Mouse (Mus musculus): Measurements from ENCODE around the gene Pawr. TPM values are rescaled to one million over a fixed set of nuclear protein-coding genes. Genes with fewer than 3 reads are reported as not detected.

The Pawr gene
- polyA plus RNA-seq, 1 experiment from 2014 or later, result 12.9 TPM

DNA sequence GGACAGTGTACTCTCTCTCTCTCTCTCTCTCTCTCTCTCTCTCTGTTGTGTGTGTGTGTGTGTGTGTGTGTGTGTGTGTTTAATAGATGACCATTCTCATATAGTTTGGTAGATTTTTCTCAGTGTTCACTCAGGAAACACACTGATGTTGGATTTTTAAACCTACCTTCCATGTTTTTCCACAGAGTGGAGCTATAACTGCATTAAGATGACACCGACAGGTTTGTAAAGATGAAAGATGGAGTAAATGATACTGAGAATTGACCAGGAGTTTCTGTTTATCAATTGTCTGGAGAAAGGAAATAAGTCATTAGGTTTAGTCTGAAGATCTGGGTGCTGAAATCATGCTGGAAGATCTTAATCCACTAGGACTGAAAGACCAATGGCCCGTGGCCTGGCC is 124.0 kb downstream of the Pawr start:
- Histone ChIP-seq H3K27ac (ENCODE audit: low read depth) (no peak overlapping the region), H3K4me3 (ENCODE audit: low read depth, low read length) (no peak overlapping the region)
- 67% methylated on average over 2 of the region's 2 CpGs for WGBS

DNA sequence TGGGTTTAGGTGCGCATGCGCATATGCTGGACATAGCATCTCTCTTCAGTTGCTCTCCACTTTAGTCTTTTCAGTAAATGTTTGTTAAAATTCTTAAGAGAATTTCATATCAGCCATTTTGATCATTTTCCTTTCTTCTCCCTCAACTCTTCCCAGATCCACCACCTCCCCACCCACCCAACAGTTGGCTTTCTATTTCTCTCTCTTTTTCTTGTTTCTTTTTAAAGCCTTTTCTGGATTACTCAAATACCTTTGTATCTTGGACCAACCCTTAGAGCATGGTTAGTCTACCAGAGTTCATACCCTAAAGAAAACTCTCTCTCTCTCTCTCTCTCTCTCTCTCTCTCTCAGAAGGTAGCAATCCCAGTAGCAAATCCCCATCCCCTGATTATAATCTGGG is 125.1 kb downstream of the Pawr start:
- Histone ChIP-seq H3K27me3 (replicated peaks; ENCODE audit: control insufficient read depth, insufficient read depth, low read length) (no peaks in the 10 kb centered on the region), H3K4me1 (replicated peaks; ENCODE audit: control insufficient read depth, insufficient read depth, low read length) (no peaks in the 10 kb centered on the region), H3K4me3 (ENCODE audit: low read depth, low read length) (no peak overlapping the region), H3K9ac (ENCODE audit: low read length) (no peak overlapping the region), H3K4me2 (ENCODE audit: low read length) (no peak overlapping the region), H3K36me3 (ENCODE audit: control insufficient read depth, insufficient read depth, low read length) (no peaks in the 10 kb centered on the region), H3K9me3 (ENCODE audit: control insufficient read depth, low read length) (no peaks in the 10 kb centered on the region), H3K27ac (ENCODE audit: low read depth) (no peak overlapping the region)
- DNase-seq (ENCODE audit: low spot score) (no peak), ATAC-seq (replicated peaks; ENCODE audit: low FRiP score, low TSS enrichment, low read depth) (no peak)
- WGBS, result 98% methylated on average over 2 of the region's 2 CpGs

More for the DNA sequence above, 124.0 kb downstream of the Pawr start:
- no peak for DNase-seq (ENCODE audit: low spot score)
- no peaks in the 10 kb centered on the region for H3K4me1 ChIP-seq (replicated peaks; ENCODE audit: control insufficient read depth, insufficient read depth, low read length)
- H3K27me3 ChIP-seq (replicated peaks; ENCODE audit: control insufficient read depth, insufficient read depth, low read length), result no peaks in the 10 kb centered on the region
- H3K9me3 ChIP-seq (ENCODE audit: control insufficient read depth, low read length), result no peaks in the 10 kb centered on the region
- no peak for ATAC-seq (replicated peaks; ENCODE audit: low FRiP score, low TSS enrichment, low read depth)
- H3K9ac ChIP-seq (ENCODE audit: low read length), result no peak overlapping the region
- H3K36me3 ChIP-seq (ENCODE audit: control insufficient read depth, insufficient read depth, low read length), result no peaks in the 10 kb centered on the region
- H3K4me2 ChIP-seq (ENCODE audit: low read length), result no peak overlapping the region

DNA sequence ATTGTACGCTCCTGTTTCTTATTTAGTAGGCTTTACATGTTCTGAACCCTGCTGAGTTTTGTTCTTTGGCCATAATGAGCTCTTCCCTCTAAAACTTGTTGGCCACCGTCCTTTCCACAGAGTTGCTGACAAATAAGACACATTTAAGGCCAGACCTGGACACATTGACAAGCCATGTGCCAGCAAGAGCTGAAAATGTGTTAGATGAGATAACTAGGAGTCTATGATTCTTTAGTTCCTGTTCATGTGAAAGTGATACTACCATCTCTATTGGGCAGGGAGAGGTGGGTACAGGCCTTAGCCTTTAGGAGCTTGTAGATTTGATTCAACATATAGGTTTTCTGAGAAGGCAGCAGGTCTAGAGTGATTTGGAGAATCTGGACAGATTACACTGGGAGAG is 129.9 kb downstream of the Pawr start:
- Histone ChIP-seq H3K4me2 (ENCODE audit: low read length) (no peak overlapping the region), H3K9me3 (ENCODE audit: control insufficient read depth, low read length) (no peaks in the 10 kb centered on the region), H3K4me3 (ENCODE audit: low read depth, low read length) (no peak overlapping the region), H3K27me3 (replicated peaks; ENCODE audit: control insufficient read depth, insufficient read depth, low read length) (no peaks in the 10 kb centered on the region), H3K27ac (ENCODE audit: low read depth) (no peak overlapping the region), H3K4me1 (replicated peaks; ENCODE audit: control insufficient read depth, insufficient read depth, low read length) (no peaks in the 10 kb centered on the region), H3K36me3 (ENCODE audit: control insufficient read depth, insufficient read depth, low read length) (no peaks in the 10 kb centered on the region), H3K9ac (ENCODE audit: low read length) (no peak overlapping the region)
- no peak for ATAC-seq (replicated peaks; ENCODE audit: low FRiP score, low TSS enrichment, low read depth)
- no peak for DNase-seq (ENCODE audit: low spot score)
- WGBS, result 91% methylated on average over 2 of the region's 2 CpGs

Small RNA genes within 50 kb of the gene (microRNA-seq; reads per million reads assigned to microRNA genes)
- gene Gm25591, result not detected

Other genes with a start within 250 kb of the Pawr start
- gene Ppp1r12a, start 169.9 kb upstream of the Pawr start, polyA plus RNA-seq (2014; fragmentation: Nextera tagmentation; extraction: Ambion mirVana), result 117 and 123 TPM in 2 replicates